Mouse (Mus musculus) forebrain, embryonic 12.5 days (tissue): ENCODE results near the gene Gpc6. TPM values are rescaled to one million over a fixed set of nuclear protein-coding genes. Genes with fewer than 3 reads are reported as not detected.

Experiments used
- ATAC-seq: fragments of 200-750 bp; cut with Nextera tagmentation; 2 replicates; pipeline ENCODE4 v1.8.0; 2017; ENCODE audit warnings: moderate TSS enrichment; ENCODE audit not compliant: low FRiP score
- H3K27ac ChIP-seq: fragments of 300-500 bp; sonication (generic); 2 replicates; pipeline ENCODE4 v1.5.1; 2016; ENCODE audit warnings: mild to moderate bottlenecking
- H3K27me3 ChIP-seq: fragments of 300-500 bp; sonication (generic); 2 replicates; pipeline ENCODE4 v1.6.1; 2016; ENCODE audit warnings: mild to moderate bottlenecking
- H3K36me3 ChIP-seq: fragments of 300-500 bp; sonication (generic); replicated peaks from 2 replicates; pipeline ENCODE4 v1.6.1; 2016; ENCODE audit warnings: mild to moderate bottlenecking
- H3K4me1 ChIP-seq: fragments of 300-500 bp; sonication (generic); 2 replicates; pipeline ENCODE4 v1.6.1; 2016
- H3K4me2 ChIP-seq: fragments of 300-500 bp; sonication (generic); 2 replicates; pipeline ENCODE4 v1.6.1; 2016; ENCODE audit warnings: mild to moderate bottlenecking, moderate library complexity
- H3K4me3 ChIP-seq: fragments of 300-500 bp; sonication (generic); replicated peaks from 2 replicates; pipeline ENCODE4 v1.5.1; 2016; ENCODE audit warnings: mild to moderate bottlenecking
- H3K9ac ChIP-seq: fragments of 300-500 bp; sonication (generic); 2 replicates; pipeline ENCODE4 v1.6.1; 2016; ENCODE audit warnings: mild to moderate bottlenecking
- H3K9me3 ChIP-seq: fragments of 300-500 bp; sonication (generic); 2 replicates; pipeline ENCODE4 v1.6.1; 2016
- WGBS: fragments of 180-500 bp; shearing (Covaris S2); methylation state at CpG from one replicate; pipeline ENCODE4 v1.1.7; 2016; 5-methylcytosine and 5-hydroxymethylcytosine counted together
- polyA plus RNA-seq: library from polyadenylated mRNA; unstranded; fragments of >200 nt; fragmentation: Nextera tagmentation; extraction: Ambion mirVana; gene quantifications from 2 replicates; pipeline ENCODE4 v1.2.1, GENCODE M21; 2016

The Gpc6 gene
- polyA plus RNA-seq, 1 experiment from 2014 or later = 37.7 TPM

- no peak overlapping the region for H3K27ac ChIP-seq
- no peak overlapping the region for H3K9ac ChIP-seq
- peaks cover 20% of the 10 kb centered on the region for H3K4me1 ChIP-seq
- WGBS = 86% methylated on average over 8 of the region's 8 CpGs
- no peaks in the 10 kb centered on the region for H3K27me3 ChIP-seq
- no peak overlapping the region for H3K4me2 ChIP-seq
- no peak overlapping the region for H3K4me3 ChIP-seq
- no peaks in the 10 kb centered on the region for H3K36me3 ChIP-seq
- ATAC-seq = no peak
- no peaks in the 10 kb centered on the region for H3K9me3 ChIP-seq
Observed at GRCm38 (mm10) chr14:117908231-117908920, 983.3 kb downstream of the Gpc6 start.

DNA sequence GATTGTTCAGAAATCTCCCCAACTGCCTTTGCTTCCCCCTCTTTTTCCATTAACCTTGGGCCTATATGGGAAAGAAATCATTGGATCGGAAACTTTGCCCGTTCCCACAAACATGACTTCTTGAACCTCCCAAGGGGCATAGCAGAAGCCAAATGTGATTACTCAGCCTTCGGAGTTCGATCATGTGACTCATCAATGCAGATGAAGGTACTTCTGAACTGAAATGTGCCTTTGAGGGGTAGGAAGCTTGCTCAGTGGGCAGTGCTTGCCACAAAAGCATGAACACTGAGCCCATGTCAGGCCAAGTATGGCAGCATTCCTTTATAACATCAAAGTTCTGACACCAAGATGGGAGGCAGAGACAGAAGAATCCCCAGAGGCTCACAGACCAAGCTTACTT is 983.9 kb downstream of the Gpc6 start:
- no peak for ATAC-seq
- peaks cover 20% of the 10 kb centered on the region for H3K4me1 ChIP-seq
- no peak overlapping the region for H3K4me3 ChIP-seq
- H3K9me3 ChIP-seq = no peaks in the 10 kb centered on the region
- H3K27ac ChIP-seq = no peak overlapping the region
- WGBS = 85% methylated on average over 4 of the region's 4 CpGs
- H3K36me3 ChIP-seq = no peaks in the 10 kb centered on the region
- H3K27me3 ChIP-seq = no peaks in the 10 kb centered on the region
- H3K9ac ChIP-seq = no peak overlapping the region
- no peak overlapping the region for H3K4me2 ChIP-seq

GRCm38 (mm10) chr14:117910323-117910722 is 985.2 kb downstream of the Gpc6 start:
- H3K4me3 ChIP-seq = no peak overlapping the region
- no peaks in the 10 kb centered on the region for H3K36me3 ChIP-seq
- whole genome bisulfite sequencing = 13% methylated on average over 7 of the region's 7 CpGs
- no peak overlapping the region for H3K9ac ChIP-seq
- H3K9me3 ChIP-seq = no peaks in the 10 kb centered on the region
- H3K4me2 ChIP-seq = no peak overlapping the region
- no peak for ATAC-seq
- H3K27me3 ChIP-seq = no peaks in the 10 kb centered on the region
- no peak overlapping the region for H3K27ac ChIP-seq
- H3K4me1 ChIP-seq = peaks cover 18% of the 10 kb centered on the region

DNA sequence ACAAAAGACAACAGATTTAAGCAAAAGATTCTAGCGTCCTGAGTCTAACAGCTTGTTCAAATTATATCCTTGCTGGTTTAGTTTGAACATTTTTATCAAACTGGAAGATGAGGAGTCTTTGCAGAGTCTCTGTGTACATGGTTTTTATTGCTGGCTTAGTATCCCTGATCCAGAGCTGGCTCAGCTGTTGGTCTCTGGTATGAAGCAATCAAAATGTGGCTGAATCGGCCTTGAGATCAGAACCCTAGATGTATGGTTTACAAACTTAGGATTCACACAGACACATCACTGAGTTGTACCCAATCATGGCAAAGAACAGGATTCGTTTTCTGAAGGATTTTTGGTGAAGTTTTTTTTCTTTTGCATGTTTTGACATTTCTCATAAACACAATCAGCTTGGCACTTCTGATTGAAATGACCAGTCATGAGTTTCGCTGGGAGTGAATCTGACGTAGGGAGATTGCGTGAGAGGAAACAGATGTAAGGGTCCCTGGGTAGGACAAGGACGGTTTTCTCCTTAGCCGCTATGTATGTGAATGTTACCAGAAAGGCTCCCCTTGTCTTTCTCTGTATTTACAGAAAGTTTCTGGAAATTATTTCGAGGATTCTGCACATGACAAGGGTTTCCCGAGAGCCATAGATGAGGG is 987.6 kb downstream of the Gpc6 start:
- ATAC-seq = no peak
- H3K4me1 ChIP-seq = peaks cover 4% of the 10 kb centered on the region; the same call in 1 of the 2 replicates
- no peaks in the 10 kb centered on the region for H3K9me3 ChIP-seq
- H3K36me3 ChIP-seq = no peaks in the 10 kb centered on the region
- no peaks in the 10 kb centered on the region for H3K27me3 ChIP-seq
- H3K27ac ChIP-seq = no peak overlapping the region
- no peak overlapping the region for H3K4me2 ChIP-seq
- H3K9ac ChIP-seq = no peak overlapping the region
- WGBS = 88% methylated on average over 10 of the region's 10 CpGs
- H3K4me3 ChIP-seq = no peak overlapping the region

GRCm38 (mm10) chr14:117916577-117916976 is 991.5 kb downstream of the Gpc6 start:
- Histone ChIP-seq H3K27ac (no peak overlapping the region), H3K9me3 (no peaks in the 10 kb centered on the region), H3K4me2 (no peak overlapping the region), H3K4me1 (0 out of 2 replicates have a peak, but pooled peaks cover 3% of the 10 kb centered on the region), H3K36me3 (no peaks in the 10 kb centered on the region), H3K9ac (no peak overlapping the region), H3K27me3 (no peaks in the 10 kb centered on the region), H3K4me3 (no peak overlapping the region)
- 84% methylated on average over 8 of the region's 8 CpGs for whole genome bisulfite sequencing
- ATAC-seq = no peak

DNA sequence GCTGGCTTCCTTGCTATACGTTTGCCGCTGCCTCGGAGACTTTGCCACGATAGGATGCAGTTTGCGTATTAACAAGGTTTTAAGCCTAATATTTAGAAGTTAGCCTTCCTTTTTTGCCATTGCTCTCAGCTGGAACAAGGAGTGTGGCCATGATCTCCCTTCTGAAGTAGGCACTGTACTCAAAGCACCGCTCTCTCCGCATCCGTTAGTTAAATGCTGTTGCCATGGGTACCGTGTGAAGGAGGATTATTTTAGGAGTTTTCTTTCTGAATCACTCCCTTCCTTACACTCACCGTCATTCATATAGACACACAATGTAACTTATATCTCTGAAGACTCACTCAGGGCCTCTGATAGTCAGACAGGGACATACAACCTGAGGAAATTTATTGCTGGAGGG is 993.6 kb downstream of the Gpc6 start:
- H3K27me3 ChIP-seq = no peaks in the 10 kb centered on the region
- H3K4me1 ChIP-seq = 0 out of 2 replicates have a peak, but pooled peaks cover 3% of the 10 kb centered on the region
- no peak overlapping the region for H3K4me3 ChIP-seq
- no peaks in the 10 kb centered on the region for H3K36me3 ChIP-seq
- ATAC-seq = no peak
- H3K27ac ChIP-seq = no peak overlapping the region
- no peaks in the 10 kb centered on the region for H3K9me3 ChIP-seq
- 83% methylated on average over 10 of the region's 10 CpGs for WGBS
- no peak overlapping the region for H3K9ac ChIP-seq
- H3K4me2 ChIP-seq = no peak overlapping the region

DNA sequence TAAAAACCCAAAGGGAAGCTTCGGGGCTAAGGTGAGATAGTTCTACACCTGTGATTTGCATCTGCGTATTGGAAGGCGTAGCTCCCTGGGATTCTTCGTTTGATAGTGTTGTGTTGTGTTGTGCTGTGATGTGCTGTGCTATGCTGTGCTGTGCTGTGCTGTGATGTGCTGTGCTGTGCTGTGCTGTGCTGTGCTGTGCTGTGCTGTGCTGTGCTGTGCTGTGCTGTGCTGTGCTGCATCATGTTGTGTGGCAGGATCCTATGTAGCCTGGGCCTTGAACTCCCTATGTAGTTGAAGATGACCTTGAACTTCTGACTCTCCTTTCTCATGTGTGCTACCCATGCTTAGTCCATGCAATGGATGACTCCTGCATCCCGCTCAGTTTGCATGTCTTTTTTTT is 994.5 kb downstream of the Gpc6 start:
- 94% methylated on average over 5 of the region's 5 CpGs for WGBS
- H3K4me3 ChIP-seq = no peak overlapping the region
- H3K27ac ChIP-seq = no peak overlapping the region
- H3K36me3 ChIP-seq = no peaks in the 10 kb centered on the region
- H3K4me1 ChIP-seq = 0 out of 2 replicates have a peak, but pooled peaks cover 3% of the 10 kb centered on the region
- H3K9ac ChIP-seq = no peak overlapping the region
- no peaks in the 10 kb centered on the region for H3K27me3 ChIP-seq
- ATAC-seq = no peak
- H3K4me2 ChIP-seq = no peak overlapping the region
- no peaks in the 10 kb centered on the region for H3K9me3 ChIP-seq

GRCm38 (mm10) chr14:117921393-117922014 is 996.4 kb downstream of the Gpc6 start:
- H3K4me2 ChIP-seq = no peak overlapping the region
- no peak for ATAC-seq

DNA sequence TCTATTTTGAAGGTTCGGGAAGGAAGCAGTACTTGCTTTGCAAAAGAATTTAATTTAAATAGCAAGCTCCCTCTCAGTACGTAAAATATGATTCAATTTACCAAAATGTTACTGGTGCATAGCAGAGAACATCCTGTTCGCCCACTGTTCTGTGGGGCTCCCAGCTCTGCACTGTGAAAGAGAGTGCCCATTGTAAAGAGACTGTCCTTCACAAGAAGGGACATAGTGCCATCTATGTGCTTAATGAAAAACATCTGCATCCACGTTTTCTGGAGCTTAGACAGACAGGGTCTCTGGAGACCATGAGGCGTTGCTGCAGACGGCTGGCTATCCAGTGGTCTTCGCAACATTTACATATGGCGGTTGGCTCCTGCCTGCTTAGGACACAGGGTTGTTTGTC is 998.6 kb downstream of the Gpc6 start:
- Histone ChIP-seq H3K27me3 (peaks cover under 1% of the 10 kb centered on the region; the same call in 1 of the 2 replicates), H3K9ac (no peak overlapping the region), H3K9me3 (no peaks in the 10 kb centered on the region), H3K36me3 (no peaks in the 10 kb centered on the region), H3K4me1 (0 out of 2 replicates have a peak, but pooled peaks cover 3% of the 10 kb centered on the region), H3K27ac (no peak overlapping the region), H3K4me2 (no peak overlapping the region), H3K4me3 (no peak overlapping the region)
- no peak for ATAC-seq
- 86% methylated on average over 8 of the region's 8 CpGs for whole genome bisulfite sequencing

More at GRCm38 (mm10) chr14:117921393-117922014, 996.4 kb downstream of the Gpc6 start:
- H3K4me3 ChIP-seq = no peak overlapping the region
- H3K27ac ChIP-seq = no peak overlapping the region
- H3K4me1 ChIP-seq = 0 out of 2 replicates have a peak, but pooled peaks cover 3% of the 10 kb centered on the region
- WGBS = 80% methylated on average over 18 of the region's 18 CpGs
- H3K9ac ChIP-seq = no peak overlapping the region
- H3K36me3 ChIP-seq = no peaks in the 10 kb centered on the region
- no peaks in the 10 kb centered on the region for H3K9me3 ChIP-seq
- H3K27me3 ChIP-seq = no peaks in the 10 kb centered on the region

DNA sequence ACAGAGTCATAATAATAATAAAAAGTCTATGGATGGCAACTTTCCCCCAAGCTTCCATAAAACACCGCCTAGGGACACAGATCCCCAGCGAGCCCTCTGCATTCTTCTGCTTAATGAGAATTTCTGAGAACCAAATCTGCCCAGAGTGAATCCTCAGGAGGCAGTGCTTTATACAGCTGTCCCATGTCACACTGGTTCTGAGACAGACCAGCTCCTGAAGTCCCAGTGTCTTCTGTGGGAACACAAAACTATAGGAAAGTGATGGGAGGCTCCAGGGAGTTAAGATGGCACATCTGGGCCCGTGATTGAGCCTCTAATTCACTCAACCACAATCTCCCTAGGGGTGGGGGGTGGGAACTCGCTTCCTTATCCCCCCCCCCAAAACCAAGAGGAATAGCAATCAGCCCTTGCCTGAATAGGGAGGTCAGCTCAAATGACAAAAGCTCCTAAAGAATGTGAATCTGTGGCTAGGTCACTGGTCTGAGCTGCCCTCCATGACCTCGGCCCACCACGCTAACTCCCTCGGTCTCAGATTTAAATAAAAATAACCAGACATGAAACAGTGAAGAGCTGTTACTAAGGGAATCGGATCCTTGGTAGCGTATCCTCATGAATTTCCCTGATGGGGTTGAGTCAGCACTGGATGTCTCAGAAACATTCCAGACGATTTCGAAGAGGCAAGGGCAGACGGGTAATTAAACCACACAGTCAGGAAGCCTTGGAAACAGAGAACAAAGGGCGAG is 1005.2 kb downstream of the Gpc6 start:
- 6% methylated on average over 13 of the region's 13 CpGs for WGBS
- H3K4me2 ChIP-seq = peak overlapping the region; percentile 8; the same call in 1 of the 2 replicates
- H3K36me3 ChIP-seq = no peaks in the 10 kb centered on the region
- peak overlapping the region; percentile 7; the same call in 1 of the 2 replicates for H3K9ac ChIP-seq
- no peaks in the 10 kb centered on the region for H3K9me3 ChIP-seq
- H3K4me1 ChIP-seq = peaks cover 18% of the 10 kb centered on the region
- H3K4me3 ChIP-seq = no peak overlapping the region
- peak overlapping the region; percentile 66 for H3K27ac ChIP-seq
- H3K27me3 ChIP-seq = peaks cover 4% of the 10 kb centered on the region; the same call in 1 of the 2 replicates
- 0 out of 2 replicates have a peak, but pooled peaks have one; percentile 39 for ATAC-seq

GRCm38 (mm10) chr14:117930848-117931816 is 1006.0 kb downstream of the Gpc6 start:
- H3K27me3 ChIP-seq = peaks cover 4% of the 10 kb centered on the region; the same call in 1 of the 2 replicates
- H3K4me2 ChIP-seq = peak overlapping the region; percentile 8; the same call in 1 of the 2 replicates
- H3K4me3 ChIP-seq = no peak overlapping the region
- H3K4me1 ChIP-seq = peaks cover 18% of the 10 kb centered on the region
- peak overlapping the region; percentile 7; the same call in 1 of the 2 replicates for H3K9ac ChIP-seq
- no peaks in the 10 kb centered on the region for H3K36me3 ChIP-seq
- WGBS = 58% methylated on average over 16 of the region's 16 CpGs
- no peaks in the 10 kb centered on the region for H3K9me3 ChIP-seq
- ATAC-seq = 0 out of 2 replicates have a peak, but pooled peaks have one; percentile 3
- peak overlapping the region; percentile 66 for H3K27ac ChIP-seq
